Mouse (Mus musculus): ENCODE measurements around the gene Bcas3. TPM values are rescaled to one million over a fixed set of nuclear protein-coding genes. Genes with fewer than 3 reads are reported as not detected.

The Bcas3 gene
- polyA plus RNA-seq, 1 experiment from 2014 or later = 20.5 TPM

DNA sequence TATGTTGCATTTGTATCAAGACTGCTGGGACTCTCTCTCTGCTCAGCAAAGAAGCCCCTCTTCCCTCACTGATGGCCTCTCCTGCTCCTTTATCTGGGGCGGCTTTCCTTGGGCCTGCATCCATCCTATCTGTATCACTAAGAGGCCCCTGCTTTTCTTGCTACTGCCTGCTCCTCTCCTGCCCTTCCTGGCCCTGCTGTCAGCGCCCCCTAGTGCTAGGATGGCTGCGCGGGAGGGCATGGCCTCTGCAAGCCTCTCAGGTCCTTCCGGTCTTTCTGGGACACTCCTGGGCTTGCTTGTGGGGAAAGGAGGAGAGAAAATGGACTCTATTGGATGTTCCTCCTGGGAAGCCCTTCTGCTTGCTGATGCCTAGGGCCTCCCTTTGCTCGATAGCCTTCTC, 470.2 kb downstream of the Bcas3 start:
- peak; percentile 69; the same call in 1 of the 2 replicates for ATAC-seq (replicated peaks; ENCODE audit: extremely low read depth, insufficient read depth, low FRiP score)
- Histone ChIP-seq H3K27me3 (ENCODE audit: control insufficient read depth, insufficient read depth, low read length) (peaks cover 39% of the 10 kb centered on the region), H3K9me3 (replicated peaks; ENCODE audit: control insufficient read depth, low read length) (no peaks in the 10 kb centered on the region), H3K9ac (ENCODE audit: low read length) (no peak overlapping the region), H3K36me3 (ENCODE audit: control insufficient read depth, insufficient read depth) (no peaks in the 10 kb centered on the region), H3K4me3 (ENCODE audit: low read length) (no peak overlapping the region), H3K4me1 (ENCODE audit: control insufficient read depth, insufficient read depth, low read length) (peaks cover 8% of the 10 kb centered on the region; the same call in 1 of the 2 replicates), H3K4me2 (ENCODE audit: low read depth, low read length) (no peak overlapping the region), H3K27ac (ENCODE audit: low read length) (no peak overlapping the region)
- 11% methylated on average over 6 of the region's 6 CpGs for whole genome bisulfite sequencing

DNA sequence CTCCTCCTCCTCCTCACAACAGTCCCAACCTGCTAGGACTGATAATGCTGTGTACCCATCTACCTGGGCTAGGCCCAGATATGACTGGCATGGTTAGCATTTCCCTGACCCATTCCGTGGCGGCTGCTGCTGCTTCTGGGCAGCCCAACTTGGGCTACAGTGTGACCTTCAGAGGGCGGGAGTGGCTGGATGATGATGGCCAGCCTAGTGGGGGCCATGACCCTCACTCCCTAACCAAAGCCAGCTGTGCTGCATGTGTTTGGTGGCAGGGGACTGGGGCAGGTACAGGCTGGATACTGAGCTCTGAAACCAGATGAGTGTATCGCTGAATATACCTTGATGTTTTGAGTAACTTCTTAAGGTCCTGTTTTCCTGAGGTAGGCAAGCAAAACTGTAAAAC, 470.8 kb downstream of the Bcas3 start:
- 84% methylated on average over 4 of the region's 4 CpGs for WGBS
- H3K9ac ChIP-seq (ENCODE audit: low read length) = no peak overlapping the region
- no peaks in the 10 kb centered on the region for H3K9me3 ChIP-seq (replicated peaks; ENCODE audit: control insufficient read depth, low read length)
- peaks cover 45% of the 10 kb centered on the region for H3K27me3 ChIP-seq (ENCODE audit: control insufficient read depth, insufficient read depth, low read length)
- no peak for ATAC-seq (replicated peaks; ENCODE audit: extremely low read depth, insufficient read depth, low FRiP score)
- H3K4me2 ChIP-seq (ENCODE audit: low read depth, low read length) = no peak overlapping the region
- H3K36me3 ChIP-seq (ENCODE audit: control insufficient read depth, insufficient read depth) = no peaks in the 10 kb centered on the region
- H3K27ac ChIP-seq (ENCODE audit: low read length) = no peak overlapping the region
- peaks cover 3% of the 10 kb centered on the region; the same call in 1 of the 2 replicates for H3K4me1 ChIP-seq (ENCODE audit: control insufficient read depth, insufficient read depth, low read length)
- H3K4me3 ChIP-seq (ENCODE audit: low read length) = no peak overlapping the region

DNA sequence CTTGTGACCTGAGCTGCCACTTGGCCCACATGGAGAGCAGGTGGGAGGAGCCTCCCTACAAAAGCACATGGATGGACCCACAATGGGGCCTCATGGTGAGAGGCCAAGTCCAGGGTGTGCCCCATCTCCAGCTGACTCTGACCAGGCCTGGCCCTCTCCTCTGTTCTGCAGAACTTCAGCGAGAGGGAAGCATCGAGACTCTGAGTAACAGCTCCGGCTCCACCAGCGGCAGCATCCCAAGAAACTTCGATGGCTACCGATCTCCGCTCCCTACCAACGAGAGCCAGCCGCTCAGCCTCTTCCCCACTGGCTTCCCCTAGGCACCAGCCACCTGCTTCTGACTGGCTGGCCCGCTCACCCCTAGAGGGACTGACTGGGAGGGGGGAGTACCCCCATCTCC, 472.1 kb downstream of the Bcas3 start:
- Histone ChIP-seq H3K4me1 (ENCODE audit: control insufficient read depth, insufficient read depth, low read length) (peaks cover 13% of the 10 kb centered on the region), H3K9me3 (replicated peaks; ENCODE audit: control insufficient read depth, low read length) (no peaks in the 10 kb centered on the region), H3K27ac (ENCODE audit: low read length) (no peak overlapping the region), H3K4me2 (ENCODE audit: low read depth, low read length) (no peak overlapping the region), H3K9ac (ENCODE audit: low read length) (no peak overlapping the region), H3K4me3 (ENCODE audit: low read length) (no peak overlapping the region), H3K27me3 (ENCODE audit: control insufficient read depth, insufficient read depth, low read length) (peaks cover 48% of the 10 kb centered on the region), H3K36me3 (ENCODE audit: control insufficient read depth, insufficient read depth) (no peaks in the 10 kb centered on the region)
- 87% methylated on average over 10 of the region's 10 CpGs for WGBS
- no peak for ATAC-seq (replicated peaks; ENCODE audit: extremely low read depth, insufficient read depth, low FRiP score)

DNA sequence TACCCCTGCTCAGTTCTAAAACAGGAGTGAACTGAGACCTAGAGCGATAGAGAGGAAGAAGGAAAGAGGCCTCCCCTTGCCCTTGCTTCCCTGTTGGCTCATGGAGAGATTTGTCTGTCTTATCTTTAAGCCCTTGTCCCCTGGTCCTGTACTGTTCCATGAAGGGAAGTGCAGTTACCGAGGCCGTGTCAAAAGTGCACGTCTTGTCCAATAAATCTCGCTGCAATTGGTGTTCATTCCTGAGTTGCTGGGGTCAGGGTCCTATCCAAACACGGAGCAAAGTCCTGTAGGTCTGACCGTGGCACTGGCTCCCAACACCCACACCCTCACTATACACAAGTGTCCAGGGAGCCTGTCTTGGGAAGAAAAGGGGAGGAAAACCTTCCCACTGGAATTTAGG, 472.9 kb downstream of the Bcas3 start:
- WGBS = 51% methylated on average over 7 of the region's 7 CpGs
- ATAC-seq (replicated peaks; ENCODE audit: extremely low read depth, insufficient read depth, low FRiP score) = no peak
- Histone ChIP-seq H3K9ac (ENCODE audit: low read length) (no peak overlapping the region), H3K4me2 (ENCODE audit: low read depth, low read length) (no peak overlapping the region), H3K27me3 (ENCODE audit: control insufficient read depth, insufficient read depth, low read length) (peaks cover 47% of the 10 kb centered on the region), H3K36me3 (ENCODE audit: control insufficient read depth, insufficient read depth) (no peaks in the 10 kb centered on the region), H3K27ac (ENCODE audit: low read length) (no peak overlapping the region), H3K4me3 (ENCODE audit: low read length) (no peak overlapping the region), H3K9me3 (replicated peaks; ENCODE audit: control insufficient read depth, low read length) (no peaks in the 10 kb centered on the region), H3K4me1 (ENCODE audit: control insufficient read depth, insufficient read depth, low read length) (peaks cover 15% of the 10 kb centered on the region)

DNA sequence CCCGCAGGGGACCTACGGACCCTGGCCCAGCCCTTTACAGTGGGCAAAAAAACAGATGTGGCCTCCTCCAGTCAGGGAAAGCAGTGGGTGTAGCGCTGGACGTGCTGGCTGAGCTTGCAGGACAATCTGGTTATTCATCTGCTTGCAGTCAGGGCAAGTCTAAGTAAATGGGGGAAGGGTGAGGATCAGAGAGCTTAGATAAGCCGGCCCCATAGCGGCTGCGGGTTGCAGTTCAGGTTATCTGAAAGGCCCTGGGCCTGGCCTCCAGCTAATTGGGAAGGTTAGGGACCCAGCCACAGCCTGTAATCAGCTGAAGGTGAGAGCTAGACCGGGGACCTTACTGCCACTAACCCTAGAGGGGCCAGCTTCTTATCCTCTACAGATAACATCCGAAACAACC, 474.4 kb downstream of the Bcas3 start:
- H3K27me3 ChIP-seq (ENCODE audit: control insufficient read depth, insufficient read depth, low read length) = peaks cover 55% of the 10 kb centered on the region
- H3K36me3 ChIP-seq (ENCODE audit: control insufficient read depth, insufficient read depth) = no peaks in the 10 kb centered on the region
- H3K4me3 ChIP-seq (ENCODE audit: low read length) = no peak overlapping the region
- WGBS = 36% methylated on average over 9 of the region's 9 CpGs
- H3K4me1 ChIP-seq (ENCODE audit: control insufficient read depth, insufficient read depth, low read length) = peaks cover 20% of the 10 kb centered on the region
- no peaks in the 10 kb centered on the region for H3K9me3 ChIP-seq (replicated peaks; ENCODE audit: control insufficient read depth, low read length)
- ATAC-seq (replicated peaks; ENCODE audit: extremely low read depth, insufficient read depth, low FRiP score) = no peak
- H3K27ac ChIP-seq (ENCODE audit: low read length) = no peak overlapping the region
- no peak overlapping the region for H3K9ac ChIP-seq (ENCODE audit: low read length)
- H3K4me2 ChIP-seq (ENCODE audit: low read depth, low read length) = no peak overlapping the region

DNA sequence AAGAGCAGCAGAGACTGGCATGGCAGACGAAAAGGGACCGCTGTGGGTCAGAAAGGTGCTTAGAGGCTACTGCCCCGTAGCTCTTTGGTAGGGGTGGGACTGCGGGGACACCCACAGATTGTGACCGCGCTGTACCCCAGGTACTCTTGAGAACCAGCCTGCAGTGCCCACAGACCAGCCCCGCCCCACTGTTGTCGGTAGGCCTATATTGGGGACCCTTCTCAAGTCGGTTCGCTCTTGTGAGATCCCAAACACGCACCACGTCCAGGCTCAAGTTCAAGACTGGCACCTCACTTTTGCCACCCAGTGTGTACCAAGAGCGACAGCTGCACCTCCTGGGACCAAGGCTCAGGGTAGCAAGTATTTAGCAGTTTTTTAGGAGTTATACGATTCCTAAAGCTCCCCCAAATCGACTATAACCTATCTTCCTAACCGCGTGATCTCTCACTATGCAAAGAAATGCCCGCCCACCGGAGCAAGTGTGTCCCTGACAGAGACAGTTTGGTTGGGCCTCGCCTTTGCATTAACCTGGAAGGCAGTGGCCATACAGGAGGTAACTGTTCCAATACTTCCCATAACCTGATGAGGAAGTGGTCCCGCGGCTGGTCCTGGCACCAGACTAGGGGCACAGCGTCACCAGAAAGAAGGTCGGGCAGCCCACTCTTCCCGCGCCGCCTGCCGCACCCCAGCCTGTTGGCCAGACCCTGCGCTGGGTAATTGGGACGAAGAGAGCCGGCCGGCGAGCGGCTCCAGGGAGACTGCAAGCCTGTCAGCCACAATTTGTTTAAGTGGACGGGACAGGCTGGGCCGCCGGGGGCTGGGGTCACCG, 475.9 kb downstream of the Bcas3 start:
- Histone ChIP-seq H3K9ac (ENCODE audit: low read length) (no peak overlapping the region; the same call in 1 of the 2 replicates), H3K4me3 (ENCODE audit: low read length) (peak overlapping the region; percentile 43), H3K36me3 (ENCODE audit: control insufficient read depth, insufficient read depth) (no peaks in the 10 kb centered on the region), H3K4me1 (ENCODE audit: control insufficient read depth, insufficient read depth, low read length) (peaks cover 21% of the 10 kb centered on the region), H3K4me2 (ENCODE audit: low read depth, low read length) (peak overlapping the region; percentile 61), H3K27ac (ENCODE audit: low read length) (no peak overlapping the region), H3K27me3 (ENCODE audit: control insufficient read depth, insufficient read depth, low read length) (peaks cover 53% of the 10 kb centered on the region), H3K9me3 (replicated peaks; ENCODE audit: control insufficient read depth, low read length) (no peaks in the 10 kb centered on the region)
- 26% methylated on average over 38 of the region's 38 CpGs for WGBS
- ATAC-seq (replicated peaks; ENCODE audit: extremely low read depth, insufficient read depth, low FRiP score) = no peak

DNA sequence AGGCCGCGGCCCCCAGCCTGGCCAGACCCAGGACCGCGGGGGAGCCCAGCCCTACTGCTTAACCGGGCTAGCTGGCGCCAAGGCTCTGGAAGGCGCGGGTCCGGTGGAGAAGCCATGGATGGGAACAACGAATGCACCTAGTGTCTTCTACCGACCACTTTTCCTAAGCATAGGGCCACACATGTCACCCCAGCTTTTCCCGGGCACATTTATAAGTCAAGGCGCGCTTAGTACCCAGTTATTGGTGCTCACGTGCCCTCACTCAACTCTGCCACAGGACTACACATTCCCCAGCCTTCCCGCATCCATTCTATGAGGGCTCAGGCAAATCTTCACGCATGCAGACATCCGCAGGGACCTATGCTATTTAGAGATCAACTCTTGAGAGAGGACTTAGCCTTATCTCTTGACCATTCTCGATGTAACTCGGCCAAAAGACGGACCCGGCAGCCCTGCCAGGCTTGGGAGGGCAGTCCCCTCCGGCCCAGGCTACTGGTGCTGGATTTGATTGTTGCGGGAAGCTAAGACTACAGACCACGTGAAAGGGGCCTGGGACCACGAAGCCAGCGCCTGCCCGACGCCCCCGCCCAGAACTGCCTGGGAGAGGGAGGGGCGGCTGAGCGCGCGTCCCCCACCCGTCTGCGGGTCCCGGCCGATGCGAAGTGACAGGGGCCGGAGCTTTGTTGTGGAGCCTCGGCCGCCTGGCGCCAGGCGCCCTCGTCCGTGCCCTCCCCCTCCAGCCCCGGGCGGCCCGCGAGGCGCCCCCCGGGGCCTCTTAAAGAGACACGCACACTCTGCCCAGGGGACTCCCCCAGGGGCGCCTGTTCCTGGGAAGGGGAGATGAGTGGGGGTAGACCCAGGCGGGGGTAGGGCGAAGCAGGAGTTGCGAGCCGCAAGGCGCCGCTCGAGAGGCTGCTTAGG, 476.8 kb downstream of the Bcas3 start:
- peaks cover 21% of the 10 kb centered on the region for H3K4me1 ChIP-seq (ENCODE audit: control insufficient read depth, insufficient read depth, low read length)
- no peaks in the 10 kb centered on the region for H3K9me3 ChIP-seq (replicated peaks; ENCODE audit: control insufficient read depth, low read length)
- H3K36me3 ChIP-seq (ENCODE audit: control insufficient read depth, insufficient read depth) = no peaks in the 10 kb centered on the region
- peak overlapping the region; percentile 48 for H3K9ac ChIP-seq (ENCODE audit: low read length)
- peak overlapping the region; percentile 7; the same call in 1 of the 2 replicates for H3K27ac ChIP-seq (ENCODE audit: low read length)
- 2% methylated on average over 60 of the region's 61 CpGs for WGBS
- no peak for ATAC-seq (replicated peaks; ENCODE audit: extremely low read depth, insufficient read depth, low FRiP score)
- H3K27me3 ChIP-seq (ENCODE audit: control insufficient read depth, insufficient read depth, low read length) = peaks cover 56% of the 10 kb centered on the region
- peak overlapping the region; percentile 43 for H3K4me3 ChIP-seq (ENCODE audit: low read length)
- H3K4me2 ChIP-seq (ENCODE audit: low read depth, low read length) = peak overlapping the region; percentile 61

DNA sequence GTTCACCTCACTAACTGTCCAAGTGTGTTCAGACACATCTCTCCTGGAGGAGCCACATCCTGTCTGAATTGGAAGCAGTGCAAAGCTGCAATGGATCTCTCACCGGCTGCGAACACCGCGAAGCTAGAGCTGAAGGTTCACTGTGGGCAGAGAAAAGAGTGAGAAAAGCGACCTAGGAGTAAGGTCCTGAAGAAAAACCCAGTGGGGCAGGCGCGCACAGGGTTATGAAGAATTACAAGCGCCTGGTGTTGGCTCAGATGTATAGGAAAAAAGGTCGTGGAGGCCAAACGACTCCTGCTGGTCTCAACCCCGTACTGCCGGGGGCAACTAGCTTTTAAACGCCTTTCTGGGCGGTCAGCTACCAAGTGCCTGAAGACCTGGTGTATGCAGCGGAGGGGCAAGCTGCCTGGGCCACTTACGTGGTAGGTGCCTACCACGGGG, 478.0 kb downstream of the Bcas3 start:
- Histone ChIP-seq H3K36me3 (ENCODE audit: control insufficient read depth, insufficient read depth) (no peaks in the 10 kb centered on the region), H3K4me3 (ENCODE audit: low read length) (peak overlapping the region; percentile 32), H3K4me2 (ENCODE audit: low read depth, low read length) (peak overlapping the region; percentile 79), H3K4me1 (ENCODE audit: control insufficient read depth, insufficient read depth, low read length) (peaks cover 21% of the 10 kb centered on the region), H3K27ac (ENCODE audit: low read length) (peak overlapping the region; percentile 29; the same call in 1 of the 2 replicates), H3K9me3 (replicated peaks; ENCODE audit: control insufficient read depth, low read length) (no peaks in the 10 kb centered on the region), H3K27me3 (ENCODE audit: control insufficient read depth, insufficient read depth, low read length) (peaks cover 65% of the 10 kb centered on the region), H3K9ac (ENCODE audit: low read length) (no peak overlapping the region)
- WGBS = 9% methylated on average over 17 of the region's 17 CpGs
- no peak for ATAC-seq (replicated peaks; ENCODE audit: extremely low read depth, insufficient read depth, low FRiP score)

Measured in heart, embryonic 16.5 days (tissue).